Mouse (Mus musculus) lung, embryonic 14.5 days (tissue): ENCODE measurements around the gene Ttll3. TPM values are rescaled to one million over a fixed set of nuclear protein-coding genes. Genes with fewer than 3 reads are reported as not detected.

Experiments
- ATAC-seq: fragments of 200-750 bp; cut with Nextera tagmentation; 2 replicates; pipeline ENCODE4 v1.8.0; 2017; ENCODE audit warnings: mild to moderate bottlenecking, moderate TSS enrichment, moderate library complexity; ENCODE audit not compliant: insufficient read depth
- DNase-seq: peaks from one replicate; pipeline ENCODE4 v3.0.0-alpha.2; 2015
- H3K27ac ChIP-seq: fragments of 300-500 bp; sonication (generic); 2 replicates; pipeline ENCODE4 v1.5.1; 2014; ENCODE audit warnings: low read depth, mild to moderate bottlenecking, moderate library complexity
- H3K27me3 ChIP-seq: fragments of 300-500 bp; sonication (generic); 2 replicates; pipeline ENCODE4 v1.6.1; 2014; ENCODE audit warnings: low read length, control low read depth; ENCODE audit not compliant: insufficient read depth
- H3K36me3 ChIP-seq: fragments of 300-500 bp; sonication (generic); 2 replicates; pipeline ENCODE4 v1.6.1; 2014; ENCODE audit warnings: control low read depth; ENCODE audit not compliant: insufficient read depth
- H3K4me1 ChIP-seq: fragments of 300-500 bp; sonication (generic); 2 replicates; pipeline ENCODE4 v1.6.1; 2014; ENCODE audit warnings: antibody characterized with exemption, control low read depth; ENCODE audit not compliant: insufficient read depth
- H3K4me2 ChIP-seq: fragments of 300-500 bp; sonication (generic); 2 replicates; pipeline ENCODE4 v1.6.1; 2014; ENCODE audit warnings: mild to moderate bottlenecking
- H3K4me3 ChIP-seq: fragments of 300-500 bp; sonication (generic); 2 replicates; pipeline ENCODE4 v1.5.1; 2014; ENCODE audit warnings: low read depth, low read length
- H3K9ac ChIP-seq: fragments of 300-500 bp; sonication (generic); 2 replicates; pipeline ENCODE4 v1.6.1; 2014
- H3K9me3 ChIP-seq: fragments of 300-500 bp; sonication (generic); 2 replicates; pipeline ENCODE4 v1.6.1; 2016; ENCODE audit warnings: low read depth, low read length, control low read depth
- CTCF ChIP-seq: IDR thresholded peaks from 2 replicates; pipeline ENCODE4 v1.5.1; 2016; ENCODE audit warnings: antibody characterized with exemption, low read depth
- WGBS: fragments of 180-500 bp; shearing (Covaris S2); extraction: QIAGEN DNeasy Blood & Tissue Kit; methylation state at CpG from one replicate; pipeline ENCODE4 v1.1.7; 2014; 5-methylcytosine and 5-hydroxymethylcytosine counted together
- polyA plus RNA-seq: library from polyadenylated mRNA; unstranded; fragments of >200 nt; fragmentation: Nextera tagmentation; extraction: Ambion mirVana; gene quantifications from 2 replicates; pipeline ENCODE4 v1.2.1, GENCODE M21; 2014

Ttll3 gene
- polyA plus RNA-seq, 1 experiment from 2014 or later = 2.5 TPM

DNA sequence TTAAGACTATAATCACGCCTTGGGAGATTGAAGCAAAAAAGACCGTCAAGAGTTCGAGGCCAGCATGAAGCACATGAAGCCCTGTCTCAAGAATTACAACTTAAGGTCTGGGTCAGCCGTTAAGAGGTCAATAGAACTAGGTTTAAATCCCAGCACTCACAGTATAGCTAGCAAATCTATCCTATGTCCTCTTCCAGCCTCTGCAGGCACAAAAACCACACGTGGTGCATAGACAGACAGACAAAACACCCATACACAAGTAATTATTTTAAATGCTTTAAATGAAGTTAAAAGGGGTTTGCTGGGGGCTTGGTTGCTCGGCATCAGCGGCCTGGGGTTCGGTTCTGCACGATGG, 53.0 kb downstream of the Ttll3 start:
- Histone ChIP-seq H3K36me3 (peaks cover 11% of the 10 kb centered on the region), H3K27me3 (no peaks in the 10 kb centered on the region), H3K4me3 (peak overlapping the region; percentile 99), H3K27ac (peak overlapping the region; percentile 43; the same call in 1 of the 2 replicates), H3K9me3 (no peaks in the 10 kb centered on the region), H3K4me1 (peaks cover 8% of the 10 kb centered on the region), H3K4me2 (peak overlapping the region; percentile 83), H3K9ac (peak overlapping the region; percentile 90)
- ATAC-seq (peak; percentile 23; the same call in 1 of the 2 replicates), DNase-seq (no peak)
- no peak for TF ChIP-seq CTCF
- 36% methylated on average over 9 of the region's 9 CpGs for WGBS

DNA sequence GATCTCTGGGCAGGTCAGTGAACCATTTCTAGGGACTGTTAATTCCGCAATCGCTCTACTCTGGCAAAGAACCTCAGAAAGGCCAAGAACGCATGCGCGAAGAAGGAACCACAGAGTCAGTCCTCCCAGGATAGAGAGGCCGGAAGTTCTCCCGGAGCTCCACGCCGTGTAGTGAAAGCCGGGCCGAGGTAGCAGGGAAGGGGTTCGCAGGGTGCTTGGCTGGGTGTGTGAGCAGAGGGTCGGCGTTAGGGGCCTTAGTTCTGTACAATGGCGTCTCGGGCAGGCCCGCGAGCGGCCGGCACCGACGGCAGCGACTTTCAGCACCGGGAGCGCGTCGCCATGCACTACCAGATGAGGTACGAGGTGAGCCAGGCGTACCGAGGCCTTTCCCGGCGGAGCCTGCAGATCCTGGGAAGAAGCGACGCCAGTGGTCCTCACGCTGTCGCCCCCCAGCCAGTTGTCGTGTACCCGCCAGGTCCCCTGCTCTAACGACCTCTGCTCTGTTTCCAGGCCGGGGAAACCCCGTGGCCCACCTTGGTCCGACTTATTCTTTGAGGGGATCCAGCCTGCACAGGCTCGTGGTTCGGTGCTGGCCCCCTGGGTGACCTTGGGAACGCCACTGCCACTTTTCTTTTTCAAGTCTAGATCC, 53.5 kb downstream of the Ttll3 start, which contains the start of gene Jagn1:
Gene Jagn1 (plus strand): TSS at position 128 of the 649 bp plus-strand sequence.
- Histone ChIP-seq H3K27me3 (no peaks in the 10 kb centered on the region), H3K4me3 (peak within 1 kb of the TSS; percentile 99), H3K9me3 (no peaks in the 10 kb centered on the region), H3K9ac (peak within 1 kb of the TSS; percentile 90), H3K36me3 (peaks cover 16% of the 10 kb centered on the region), H3K4me2 (peak within 1 kb of the TSS; percentile 83), H3K27ac (peak within 1 kb of the TSS; percentile 43; the same call in 1 of the 2 replicates), H3K4me1 (peaks cover 8% of the 10 kb centered on the region)
- peak; percentile 98 for DNase-seq
- no peak for TF ChIP-seq CTCF
- WGBS = under 1% methylated on average over 45 of the region's 45 CpGs
- ATAC-seq = peak; percentile 94

DNA sequence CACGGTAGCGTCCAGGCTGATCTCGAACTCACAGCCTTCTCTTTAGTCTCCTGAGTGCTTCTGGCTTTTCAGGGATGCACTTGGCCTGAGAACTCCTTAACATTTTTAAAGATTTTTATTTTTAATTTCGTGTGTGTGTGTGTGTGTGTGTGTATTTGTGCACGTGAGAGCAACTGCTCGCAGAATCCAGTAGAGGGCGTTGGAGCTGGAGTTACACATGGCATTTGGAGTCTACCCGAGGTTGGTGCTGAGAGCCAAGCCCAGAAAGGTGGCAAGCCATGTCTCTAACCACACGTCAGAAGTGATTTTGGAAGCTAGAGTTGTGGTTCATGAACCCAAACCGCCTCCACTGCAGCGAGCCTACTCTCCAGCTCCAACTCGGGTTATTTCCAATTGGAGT, 54.0 kb downstream of the Ttll3 start:
- Histone ChIP-seq H3K27ac (peak overlapping the region; percentile 43; the same call in 1 of the 2 replicates), H3K4me3 (peak overlapping the region; percentile 99), H3K36me3 (peaks cover 21% of the 10 kb centered on the region), H3K4me1 (peaks cover 8% of the 10 kb centered on the region), H3K9ac (peak overlapping the region; percentile 90), H3K4me2 (peak overlapping the region; percentile 83), H3K9me3 (no peaks in the 10 kb centered on the region), H3K27me3 (no peaks in the 10 kb centered on the region)
- ATAC-seq (no peak), DNase-seq (peak; percentile 32)
- 43% methylated on average over 12 of the region's 12 CpGs for WGBS
- TF ChIP-seq CTCF = peak; percentile 49; the same call in 1 of the 2 replicates

DNA sequence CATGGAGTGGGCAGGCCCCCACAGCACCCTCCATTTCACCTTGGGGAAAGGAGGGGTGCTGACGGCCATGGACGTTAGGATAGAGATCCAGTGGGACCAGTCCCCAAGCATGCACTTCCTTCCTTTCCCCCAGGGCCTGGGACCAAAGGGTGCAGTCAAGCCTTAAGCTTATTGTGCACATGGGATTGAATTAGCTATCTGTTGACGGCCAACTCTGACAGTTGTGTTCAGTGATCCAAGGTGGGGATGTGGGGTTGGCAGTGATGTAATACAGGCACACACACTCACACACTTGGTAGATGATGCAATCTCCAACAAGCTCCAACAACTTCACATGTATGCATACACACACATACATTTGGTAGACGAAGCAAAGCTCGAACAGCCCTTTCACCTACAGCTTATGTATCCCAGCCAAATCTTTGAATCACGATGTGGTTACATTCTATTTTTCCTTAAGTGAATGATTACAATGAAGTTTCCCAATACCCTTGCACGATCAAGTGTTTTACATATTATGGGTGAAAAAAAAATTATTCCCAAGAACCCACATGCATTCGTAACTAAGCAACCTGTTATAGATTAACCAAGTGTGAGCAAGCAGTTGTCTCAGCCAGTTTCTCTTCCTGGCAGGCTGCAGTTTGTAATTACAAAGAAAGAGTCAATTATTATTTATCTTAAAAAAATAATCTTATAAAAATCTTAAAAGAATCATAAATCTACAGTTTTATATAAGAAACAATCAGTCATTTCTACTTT, 55.3 kb downstream of the Ttll3 start:
- Histone ChIP-seq H3K4me3 (no peak overlapping the region), H3K9me3 (no peaks in the 10 kb centered on the region), H3K4me1 (peaks cover 8% of the 10 kb centered on the region), H3K27me3 (no peaks in the 10 kb centered on the region), H3K27ac (no peak overlapping the region), H3K4me2 (no peak overlapping the region), H3K36me3 (peaks cover 31% of the 10 kb centered on the region), H3K9ac (no peak overlapping the region)
- DNase-seq (no peak), ATAC-seq (no peak)
- 83% methylated on average over 6 of the region's 8 CpGs for WGBS
- TF ChIP-seq CTCF = no peak

DNA sequence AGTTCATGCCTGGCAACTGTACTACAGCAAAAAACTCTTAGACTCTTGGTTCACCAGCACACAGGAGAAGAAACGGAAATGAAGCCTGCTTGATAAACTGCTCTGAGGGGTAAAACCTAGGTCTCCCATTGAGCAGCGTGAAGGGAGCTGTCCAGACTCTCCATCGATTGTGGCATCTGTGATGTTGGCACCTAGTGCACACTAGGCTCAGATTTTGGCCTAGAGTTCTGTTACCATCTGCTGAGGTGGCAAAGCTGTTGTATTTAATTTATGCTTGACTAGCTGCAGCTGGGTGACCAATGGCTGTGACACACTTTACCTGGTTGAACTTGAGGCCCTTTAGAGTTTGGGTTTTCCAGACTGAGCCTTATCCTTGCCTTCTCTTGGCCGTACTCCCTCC, 58.6 kb downstream of the Ttll3 start:
- no peak overlapping the region for H3K9ac ChIP-seq
- ATAC-seq (no peak), DNase-seq (no peak)
- H3K4me1 ChIP-seq = peaks cover 8% of the 10 kb centered on the region
- peaks cover 31% of the 10 kb centered on the region for H3K36me3 ChIP-seq
- no peaks in the 10 kb centered on the region for H3K27me3 ChIP-seq
- no peak overlapping the region for H3K27ac ChIP-seq
- H3K4me2 ChIP-seq = no peak overlapping the region
- 95% methylated on average over 4 of the region's 4 CpGs for WGBS
- H3K4me3 ChIP-seq = no peak overlapping the region
- H3K9me3 ChIP-seq = no peaks in the 10 kb centered on the region
- no peak for TF ChIP-seq CTCF

DNA sequence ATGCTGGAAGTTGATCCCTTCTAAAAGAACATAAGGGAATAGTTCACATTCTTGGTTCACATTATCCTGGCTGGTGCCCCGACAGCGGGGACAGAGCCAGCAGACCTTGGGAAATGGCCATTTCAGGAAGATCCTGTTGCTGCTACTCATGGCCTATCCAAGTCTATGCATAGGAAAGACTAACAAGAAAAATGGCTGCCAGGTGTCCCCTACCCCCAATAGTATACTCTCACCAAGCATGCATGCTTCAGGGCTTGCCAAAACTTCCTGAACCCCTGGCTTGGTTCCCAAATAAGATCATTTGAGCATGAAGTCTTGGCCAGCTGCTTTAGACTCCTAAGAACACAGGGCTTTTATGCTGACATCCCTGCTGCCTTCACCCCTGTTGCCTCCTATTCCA, 62.8 kb downstream of the Ttll3 start:
- Histone ChIP-seq H3K4me2 (no peak overlapping the region), H3K4me3 (no peak overlapping the region), H3K4me1 (no peaks in the 10 kb centered on the region; the same call in 1 of the 2 replicates), H3K36me3 (peaks cover 22% of the 10 kb centered on the region), H3K9ac (no peak overlapping the region), H3K9me3 (no peaks in the 10 kb centered on the region), H3K27ac (no peak overlapping the region), H3K27me3 (no peaks in the 10 kb centered on the region)
- ATAC-seq (peak; percentile 47; the same call in 1 of the 2 replicates), DNase-seq (peak; percentile 71)
- 61% methylated on average over 2 of the region's 2 CpGs for WGBS
- no peak for TF ChIP-seq CTCF

DNA sequence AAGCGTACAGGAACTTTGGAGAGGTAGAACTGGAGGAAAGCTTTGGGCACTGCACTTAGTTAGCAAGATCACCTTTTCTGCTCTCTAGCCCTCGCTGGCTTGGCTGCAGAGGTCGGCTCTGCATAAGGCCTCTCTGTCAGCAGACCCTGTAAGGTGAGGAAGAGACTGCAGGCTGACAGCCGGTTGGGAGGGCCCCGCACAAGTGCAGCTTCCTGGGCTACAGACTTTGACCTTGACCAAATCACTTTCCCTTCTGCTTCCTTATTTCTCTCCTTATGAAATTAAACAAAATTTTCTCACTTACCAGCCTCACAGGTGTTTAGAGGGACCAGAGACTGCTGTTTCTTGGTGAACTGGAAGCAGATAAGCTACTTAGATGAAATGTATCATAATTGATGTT, 65.9 kb downstream of the Ttll3 start:
- no peak overlapping the region for H3K4me3 ChIP-seq
- no peaks in the 10 kb centered on the region for H3K27me3 ChIP-seq
- no peak overlapping the region for H3K9ac ChIP-seq
- DNase-seq (no peak), ATAC-seq (no peak)
- no peak overlapping the region for H3K4me2 ChIP-seq
- WGBS = 57% methylated on average over 5 of the region's 5 CpGs
- H3K36me3 ChIP-seq = no peaks in the 10 kb centered on the region
- no peaks in the 10 kb centered on the region; the same call in 1 of the 2 replicates for H3K4me1 ChIP-seq
- H3K9me3 ChIP-seq = no peaks in the 10 kb centered on the region
- no peak for TF ChIP-seq CTCF
- no peak overlapping the region for H3K27ac ChIP-seq
